Mouse (Mus musculus): ENCODE data around the gene Tlr9.
A peak's percentile ranks its signal among the peaks of the same experiment; 100 is the strongest.

The Tlr9 gene

DNA sequence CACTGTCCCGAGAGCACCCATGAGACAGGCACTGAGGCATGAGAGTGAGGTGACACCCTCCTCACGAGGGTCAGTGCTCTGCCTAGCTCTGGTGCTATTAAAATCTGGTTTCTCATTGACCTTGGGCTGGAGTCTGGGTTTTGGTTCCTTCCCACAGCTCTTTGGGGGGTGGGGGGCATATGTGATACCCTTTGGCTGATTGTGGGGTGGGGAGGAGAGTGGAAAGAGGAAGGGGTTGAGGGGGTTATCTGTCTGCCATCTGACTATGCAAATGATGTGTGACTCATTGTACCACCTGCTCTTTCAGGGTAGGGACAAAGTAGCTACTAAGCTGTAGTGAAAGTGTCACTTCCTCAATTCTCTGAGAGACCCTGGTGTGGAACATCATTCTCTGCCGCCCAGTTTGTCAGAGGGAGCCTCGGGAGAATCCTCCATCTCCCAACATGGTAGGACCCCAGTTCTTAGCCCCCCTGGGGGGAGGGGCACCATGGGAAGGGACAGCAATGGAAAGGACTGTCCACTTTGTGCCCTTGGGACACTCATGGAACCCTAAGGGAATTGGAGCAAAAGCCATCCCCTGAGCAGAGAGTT, at the start of gene Tlr9:
Tlr9 (plus strand) TSS at position 338 of the 591 bp plus-strand sequence.
- no peak for DNase-seq (ENCODE audit: low spot score in 2 of 2)

DNA sequence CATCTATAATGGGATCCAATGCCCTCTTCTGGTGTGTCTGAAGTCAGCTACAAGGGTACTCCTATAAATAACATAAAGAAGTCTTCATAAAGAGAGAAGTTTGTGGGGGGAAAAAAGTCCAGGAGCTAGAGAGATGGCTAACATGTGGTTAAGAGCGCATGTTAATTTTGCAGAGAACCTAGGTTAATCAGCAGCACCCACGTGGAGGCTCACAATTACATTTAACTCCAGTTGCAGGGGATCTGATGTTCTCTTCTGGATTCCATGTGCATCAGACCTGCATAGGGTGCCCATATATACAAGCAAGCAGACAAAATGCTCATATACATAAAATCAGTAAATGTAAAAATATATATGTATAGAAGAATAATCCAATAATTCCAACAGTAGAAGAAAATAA, 49.0 kb upstream of the Tlr9 start:
- no peak for DNase-seq (ENCODE audit: low spot score in 2 of 2)

DNA sequence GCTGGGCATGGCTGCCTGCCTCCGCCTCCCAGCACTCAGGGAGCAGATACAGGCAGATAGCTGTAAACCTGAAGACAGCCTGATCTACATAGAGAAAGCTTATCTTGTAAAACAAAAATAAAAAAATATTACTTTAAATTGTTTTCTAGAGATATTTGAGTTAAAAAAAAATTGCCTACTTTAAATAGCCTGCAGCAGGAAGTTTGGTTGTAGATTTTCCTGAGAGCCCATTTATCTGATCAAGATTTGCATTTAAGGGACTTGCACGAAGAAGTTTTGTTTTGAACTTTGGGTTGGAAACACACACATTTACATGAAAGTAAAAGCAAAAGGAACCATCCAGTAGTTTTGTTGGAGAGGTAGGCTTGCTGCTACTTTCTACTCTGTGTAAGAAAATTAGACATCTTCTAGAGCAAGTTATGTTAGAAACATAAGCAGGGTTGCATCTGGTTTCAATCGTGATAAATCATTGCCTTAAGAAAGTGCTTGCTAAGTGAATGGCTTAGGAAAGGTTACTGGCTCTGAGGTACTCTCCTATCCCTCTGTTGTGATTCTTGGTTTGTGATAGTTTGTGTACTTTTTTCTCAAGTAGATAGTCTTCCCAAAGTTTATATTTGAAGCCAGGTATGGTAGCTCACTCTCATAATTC, 46.7 kb upstream of the Tlr9 start:
- DNase-seq (ENCODE audit: low spot score in 2 of 2) = no peak

DNA sequence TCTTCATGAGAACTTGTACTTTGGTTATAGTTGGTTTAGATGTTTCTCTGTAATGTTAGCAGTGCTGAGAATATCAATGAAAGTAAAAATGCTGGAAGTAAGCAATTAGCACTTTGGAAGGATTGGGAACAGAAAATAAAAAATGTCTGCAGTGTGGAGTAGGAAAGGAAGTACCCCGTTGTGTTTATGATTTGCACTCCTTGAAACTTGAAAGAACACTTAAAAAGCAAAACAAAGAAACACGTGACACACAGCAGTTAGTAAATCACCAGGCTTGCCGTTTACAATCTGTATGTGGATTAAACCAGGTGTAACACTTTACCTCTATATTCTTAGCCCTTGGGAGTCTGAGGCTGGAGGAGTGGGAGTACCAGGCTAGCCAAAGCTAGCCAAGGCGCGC, 45.6 kb upstream of the Tlr9 start:
- DNase-seq (ENCODE audit: low spot score in 2 of 2) = no peak

DNA sequence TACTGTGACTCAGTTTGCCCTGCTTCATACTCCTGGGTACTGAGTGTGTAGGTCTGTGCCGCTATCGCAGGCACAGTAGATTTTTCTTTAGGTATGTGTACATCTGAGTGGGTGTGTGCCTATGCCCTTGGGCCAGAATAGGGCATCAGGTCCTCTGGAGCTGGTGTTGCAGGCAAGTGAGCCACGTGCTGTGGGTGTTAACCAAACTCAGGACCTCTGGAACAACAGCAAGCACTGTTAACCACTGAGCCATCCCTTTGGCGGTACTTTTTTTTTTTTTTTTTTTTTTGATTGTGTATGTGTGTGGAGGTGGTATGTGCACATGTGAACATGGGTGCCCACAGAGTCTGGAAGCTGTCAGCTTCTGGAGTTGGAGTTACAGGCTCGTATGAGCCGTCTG, 44.6 kb upstream of the Tlr9 start:
- no peak for DNase-seq (ENCODE audit: low spot score in 2 of 2)

DNA sequence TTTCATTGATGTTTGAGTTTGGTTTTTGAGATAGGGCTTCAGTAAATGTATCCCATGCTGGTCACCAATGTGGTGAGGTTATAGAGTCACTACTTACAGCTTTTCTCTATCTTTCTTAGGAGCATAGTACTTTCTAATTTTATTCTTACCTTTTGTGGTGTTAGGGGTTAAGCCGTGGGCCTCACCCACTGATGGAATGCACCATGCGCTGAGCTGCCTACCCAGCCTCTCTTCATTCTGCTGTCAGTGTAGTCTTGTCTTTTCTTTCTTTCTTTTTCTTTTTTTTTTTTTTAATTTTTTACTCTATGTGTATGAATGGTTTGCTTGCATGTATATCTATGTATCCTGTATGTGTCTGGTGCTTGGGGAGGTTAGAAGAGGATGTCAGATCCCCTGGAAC, 42.9 kb upstream of the Tlr9 start:
- DNase-seq (ENCODE audit: low spot score in 2 of 2) = no peak

DNA sequence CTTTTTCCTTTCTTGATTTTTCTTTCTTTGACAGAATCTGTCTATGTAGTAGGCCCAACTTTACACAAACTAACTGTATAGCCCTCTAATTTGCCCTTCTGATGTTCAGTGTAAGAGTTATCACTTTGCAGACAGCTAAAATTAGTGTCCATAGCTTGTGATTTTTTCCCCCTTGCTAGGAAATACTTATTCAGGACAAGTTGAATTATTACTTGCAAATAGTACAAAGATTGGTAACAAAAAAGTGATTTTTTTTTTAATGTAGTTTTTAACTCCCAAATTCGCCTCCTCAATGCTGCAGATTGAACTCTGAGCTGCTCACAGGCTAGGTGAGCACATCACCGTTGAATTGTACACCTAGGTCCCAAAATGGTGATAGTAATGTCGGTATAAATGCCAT, 42.4 kb upstream of the Tlr9 start:
- no peak for DNase-seq (ENCODE audit: low spot score in 2 of 2)

DNA sequence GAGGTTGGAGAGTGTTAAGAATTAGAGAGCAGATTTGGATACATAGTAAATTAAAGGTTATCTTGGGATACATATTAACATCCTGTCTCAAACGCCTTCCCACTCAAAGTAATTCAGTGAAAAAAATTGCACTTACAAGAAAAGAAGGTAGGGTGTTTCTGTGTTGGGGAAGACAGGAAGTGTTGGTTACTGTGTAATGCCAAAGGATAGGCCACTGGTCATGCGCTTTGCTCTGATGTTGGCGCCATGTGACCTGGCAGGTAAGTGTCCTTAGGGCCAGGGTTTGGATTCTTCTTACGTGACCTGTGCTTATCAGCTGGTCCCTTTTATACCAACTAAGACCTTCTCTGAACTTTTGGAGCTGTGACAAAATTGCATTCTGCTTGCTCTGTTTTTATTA, 40.3 kb upstream of the Tlr9 start:
- no peak for DNase-seq (ENCODE audit: low spot score in 2 of 2)

DNA sequence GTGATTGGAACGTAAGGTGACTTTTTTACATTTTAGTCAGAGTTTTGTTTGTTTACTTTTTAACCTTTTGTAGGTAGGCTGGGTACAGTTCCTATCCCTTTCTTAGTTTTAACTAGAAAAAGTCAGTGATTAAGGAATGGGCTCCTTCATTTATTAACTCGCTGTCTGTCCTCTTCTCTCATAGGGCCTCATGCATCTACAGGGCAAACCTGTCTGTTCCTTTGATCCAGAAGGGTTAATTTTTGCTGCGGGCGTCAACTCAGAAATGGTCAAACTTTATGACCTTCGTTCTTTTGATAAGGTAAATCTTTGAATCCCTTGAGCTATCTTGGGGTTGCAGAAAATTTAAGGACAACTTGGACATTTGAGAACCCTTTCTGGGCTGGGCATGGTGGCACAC, 38.4 kb upstream of the Tlr9 start:
- DNase-seq (ENCODE audit: low spot score in 2 of 2) = no peak

DNA sequence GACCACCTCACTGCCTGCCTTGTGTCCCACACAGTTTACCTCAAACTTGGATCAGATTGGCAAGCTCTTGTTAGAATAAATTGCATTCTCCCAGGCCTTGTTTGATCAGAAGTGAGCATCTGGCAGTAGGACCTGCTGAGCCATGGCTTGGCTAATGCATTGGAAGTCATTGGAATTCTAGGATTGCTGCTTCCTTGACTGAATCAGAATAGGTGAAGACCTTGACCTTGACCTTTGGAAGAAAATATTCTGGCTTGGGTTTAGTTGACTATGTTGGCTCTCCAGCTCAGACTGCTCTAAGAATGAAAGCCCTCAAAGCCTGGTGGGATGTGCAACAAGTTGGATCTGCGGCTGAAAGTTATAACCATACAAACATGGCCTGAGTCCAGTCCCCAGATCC, 31.0 kb upstream of the Tlr9 start:
- no peak for DNase-seq (ENCODE audit: low spot score in 2 of 2)

DNA sequence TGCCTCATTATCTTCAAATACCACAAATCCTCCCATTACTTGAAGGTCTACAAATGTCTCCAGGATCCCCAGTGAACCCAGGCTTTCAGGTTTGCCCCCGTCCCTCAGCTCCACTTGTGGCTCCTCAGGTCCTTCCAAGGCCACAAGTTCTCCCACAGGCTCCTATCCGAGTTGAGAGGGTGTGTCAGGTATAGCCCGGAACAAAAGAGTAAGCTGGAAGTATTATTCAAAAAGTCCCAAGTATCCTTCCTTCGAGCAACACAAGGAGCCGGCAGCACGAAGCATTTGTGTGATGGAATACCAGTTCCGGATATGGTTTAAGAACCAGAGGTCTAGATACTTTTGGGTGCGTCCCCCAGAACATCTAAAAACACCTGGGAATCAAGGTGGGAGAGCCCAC, 30.4 kb upstream of the Tlr9 start:
- DNase-seq (ENCODE audit: low spot score in 2 of 2) = no peak

DNA sequence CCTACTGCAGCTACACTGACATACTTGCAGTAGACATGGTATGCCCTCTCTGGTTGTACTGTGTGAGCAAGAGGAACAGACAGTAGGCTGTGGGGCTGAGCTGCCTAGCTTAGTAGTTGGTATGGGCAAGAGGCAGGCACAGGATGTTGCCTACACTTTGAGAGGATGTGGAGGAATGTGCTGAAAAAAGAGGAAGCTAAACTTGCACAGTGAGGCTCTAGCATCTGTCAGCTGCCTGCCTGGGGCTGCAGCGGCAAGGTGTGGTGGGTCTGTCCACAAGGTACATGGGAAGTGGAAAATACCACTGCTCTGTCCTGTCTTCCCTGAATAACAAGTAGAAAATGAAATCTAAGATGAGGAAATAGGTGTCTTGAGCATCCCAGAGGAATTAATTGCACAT, 29.4 kb upstream of the Tlr9 start:
- no peak for DNase-seq (ENCODE audit: low spot score in 2 of 2)

DNA sequence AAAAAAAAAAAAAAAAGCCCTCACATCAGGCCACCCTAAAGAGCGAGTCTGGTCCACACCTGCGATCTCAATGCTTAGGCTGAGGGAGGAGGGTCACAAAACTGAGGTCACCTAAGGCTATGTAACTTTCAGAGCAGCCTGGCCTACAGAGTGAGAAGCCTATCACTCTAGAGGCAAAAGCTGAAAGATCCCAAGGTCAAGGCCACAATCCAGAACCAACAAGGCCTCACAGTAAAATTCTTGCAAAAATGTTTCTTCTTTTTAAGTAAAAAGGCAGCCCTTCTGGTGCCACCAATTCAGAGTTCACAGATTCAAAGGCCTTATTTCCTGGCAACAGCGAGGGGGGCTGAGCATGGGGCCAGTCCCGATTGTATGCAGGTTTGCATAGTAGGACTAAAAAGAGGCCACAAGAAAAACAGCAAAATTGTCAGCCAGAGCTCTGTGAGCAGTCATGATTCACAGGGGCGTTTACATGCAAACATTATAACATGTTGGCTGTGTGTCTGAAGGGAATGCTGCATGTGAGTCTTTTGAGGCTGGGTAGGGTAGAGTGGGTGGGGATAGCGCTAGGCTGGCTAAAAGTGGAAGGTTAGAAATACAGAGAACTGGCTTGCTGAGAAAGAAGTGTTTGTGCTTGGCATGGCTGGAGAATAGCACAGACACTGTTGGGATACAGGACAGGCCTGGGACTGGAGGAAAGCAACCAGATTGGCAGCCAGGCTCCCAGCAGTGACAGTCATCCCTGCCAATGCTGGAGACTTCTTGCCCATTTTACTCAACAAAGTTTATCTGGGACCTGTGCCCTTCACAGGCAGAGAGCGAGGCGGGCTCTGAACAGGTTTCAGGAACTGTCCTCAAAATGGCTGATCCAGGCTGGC, 28.2 kb upstream of the Tlr9 start:
- DNase-seq (ENCODE audit: low spot score in 2 of 2) = no peak

DNA sequence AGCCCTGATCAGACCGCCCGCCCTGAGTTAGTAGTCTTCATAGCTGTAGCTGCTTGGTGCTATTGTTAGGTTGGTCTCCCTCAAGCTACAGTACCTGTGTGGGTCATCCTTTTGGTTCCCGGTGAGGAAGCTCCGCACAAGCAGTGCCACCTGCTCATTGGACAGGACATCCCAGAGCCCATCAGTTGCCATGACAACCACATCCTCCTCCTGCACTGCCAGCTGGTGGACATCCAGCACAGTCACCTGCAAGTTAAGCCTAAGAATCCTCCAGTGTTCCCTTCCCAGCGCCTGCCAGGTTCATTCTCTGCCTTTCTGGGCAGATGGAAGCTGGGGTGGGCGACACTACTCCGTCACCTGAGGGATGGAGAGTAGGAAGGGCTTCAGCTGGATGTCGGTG, 26.7 kb upstream of the Tlr9 start:
- no peak for DNase-seq (ENCODE audit: low spot score in 2 of 2)

DNA sequence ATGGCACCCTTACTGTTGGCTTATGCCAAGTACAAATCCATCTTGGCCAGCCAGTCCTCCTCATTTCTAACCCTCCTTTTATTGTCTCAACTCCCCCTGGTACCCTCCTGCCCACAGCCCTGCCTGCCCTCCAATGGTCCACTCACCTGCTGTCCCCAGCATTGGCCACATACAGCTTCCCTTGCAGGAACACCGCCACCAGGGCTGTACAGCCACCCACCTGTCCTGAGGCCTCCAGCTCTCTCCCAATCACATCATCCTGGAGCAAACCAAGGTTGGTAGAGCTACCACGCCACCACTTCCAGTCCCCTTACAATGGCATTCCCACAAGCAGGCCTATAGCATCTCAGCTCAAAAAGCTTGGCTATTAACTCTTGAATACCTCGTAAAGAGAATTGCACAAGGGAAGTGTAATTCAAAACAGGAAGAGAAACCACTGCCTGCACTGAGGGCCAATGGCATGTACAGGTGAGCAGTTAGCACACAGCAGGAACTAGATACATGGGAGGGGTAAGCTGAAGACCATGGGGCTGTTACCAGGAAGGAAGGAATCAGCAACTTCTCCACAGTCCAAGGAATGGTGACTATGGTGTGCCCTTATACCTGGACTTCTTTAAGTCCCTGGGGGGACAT, 25.2 kb upstream of the Tlr9 start:
- no peak for DNase-seq (ENCODE audit: low spot score in 2 of 2)

DNA sequence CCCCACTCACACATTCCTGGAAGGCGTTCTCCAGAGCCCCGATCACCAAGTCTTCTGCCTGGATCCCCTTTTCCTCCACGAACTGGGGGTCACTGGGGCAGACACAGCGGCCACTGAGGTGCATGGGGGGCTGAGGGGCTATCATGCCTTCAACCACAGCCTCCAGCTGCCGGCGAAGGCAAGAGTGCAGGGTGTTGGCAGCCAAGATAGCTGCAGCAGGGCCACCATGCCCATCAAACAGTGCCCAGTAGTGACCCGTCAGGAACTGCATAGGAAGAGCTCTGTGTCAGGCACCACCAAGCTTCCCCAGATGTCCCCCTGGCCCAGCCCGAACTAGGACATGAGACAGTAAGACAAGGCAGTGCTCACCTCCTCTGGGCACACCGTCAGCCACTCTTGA, 24.7 kb upstream of the Tlr9 start:
- DNase-seq (ENCODE audit: low spot score in 2 of 2) = no peak

DNA sequence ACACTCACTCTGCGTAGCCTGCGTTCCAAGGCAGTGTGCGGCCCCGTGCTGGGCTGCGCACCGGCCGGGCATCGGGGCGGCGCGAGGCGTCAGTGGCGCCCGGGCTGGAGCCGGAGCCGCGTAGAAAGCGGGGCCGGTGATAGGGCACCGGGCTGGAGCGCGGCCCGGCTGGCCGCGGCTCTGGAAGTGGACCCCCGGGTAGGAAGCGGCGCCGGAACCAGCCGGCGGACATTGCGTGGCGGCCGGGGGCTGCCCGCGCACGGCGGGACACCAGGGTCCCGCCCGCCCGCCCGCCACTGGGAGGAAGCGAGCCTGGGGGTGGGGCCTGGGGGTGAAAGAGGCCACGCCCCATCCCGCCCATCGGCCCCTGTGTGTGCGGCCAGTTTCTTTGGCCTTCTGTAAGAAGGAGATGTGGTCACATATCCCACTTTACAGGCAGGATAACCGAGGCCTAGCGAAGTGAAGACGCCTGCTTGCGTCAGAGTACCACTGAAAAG, 23.4 kb upstream of the Tlr9 start:
- DNase-seq (ENCODE audit: low spot score in 2 of 2) = no peak

DNA sequence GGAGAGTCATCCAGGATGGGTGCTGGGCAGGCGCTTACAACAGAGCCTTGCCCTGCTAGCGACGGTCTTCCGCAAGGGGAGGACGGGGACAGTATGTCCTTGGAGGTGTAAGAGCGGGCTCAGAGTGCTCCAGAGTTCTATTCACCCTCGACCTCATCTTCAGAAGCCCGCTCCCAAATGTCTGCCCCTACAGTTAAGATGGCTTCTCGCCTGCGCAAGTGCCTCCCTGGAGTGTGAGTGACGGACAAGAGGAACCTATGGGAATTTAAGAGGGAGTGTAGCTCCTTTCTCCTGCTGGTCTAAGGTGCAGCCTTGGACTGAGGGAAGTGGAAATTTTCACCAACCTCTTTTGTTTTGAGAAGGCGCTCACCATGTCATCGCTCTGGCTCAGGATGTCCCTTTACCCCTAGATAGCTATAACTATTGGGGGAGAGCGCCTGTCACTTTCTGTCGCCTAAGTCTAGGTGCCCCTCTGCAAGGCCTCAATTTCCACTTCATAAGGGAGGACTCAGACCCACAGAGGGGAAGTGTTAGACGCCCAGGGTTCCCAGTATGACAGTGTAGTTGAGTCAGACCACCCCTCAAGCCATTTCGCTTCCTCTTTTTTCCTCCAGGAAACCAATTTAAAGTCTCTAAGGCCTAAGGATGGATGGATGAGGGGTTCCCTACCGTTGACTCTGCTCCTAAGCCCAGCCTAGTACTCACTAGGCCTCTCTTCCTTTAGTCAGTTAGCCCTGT, 22.7 kb upstream of the Tlr9 start, which contains the start of gene Ppm1m:
Ppm1m (minus strand) TSS at position 212 of the 738 bp plus-strand sequence.
- no peak for DNase-seq (ENCODE audit: low spot score in 2 of 2)

DNA sequence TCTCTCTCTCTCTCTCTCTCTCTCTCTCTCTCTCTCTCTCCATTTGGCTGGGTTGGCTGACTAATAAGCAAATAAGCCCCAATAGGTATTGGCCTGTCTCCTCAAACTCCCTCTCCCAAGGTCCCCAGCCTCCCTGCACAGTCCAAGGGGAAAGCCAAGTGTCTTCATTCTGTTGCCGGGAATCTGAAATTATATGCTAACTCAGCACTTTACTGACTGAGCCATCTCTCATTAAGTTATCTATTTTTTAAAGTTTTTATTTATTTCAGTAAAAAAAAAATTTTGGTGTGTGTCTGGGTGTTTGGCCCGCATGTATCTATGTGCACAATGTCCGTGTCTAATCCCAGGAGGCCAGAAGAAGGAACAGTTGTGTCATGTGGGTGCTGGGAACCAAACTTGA, 20.5 kb upstream of the Tlr9 start:
- no peak for DNase-seq (ENCODE audit: low spot score in 2 of 2)

DNA sequence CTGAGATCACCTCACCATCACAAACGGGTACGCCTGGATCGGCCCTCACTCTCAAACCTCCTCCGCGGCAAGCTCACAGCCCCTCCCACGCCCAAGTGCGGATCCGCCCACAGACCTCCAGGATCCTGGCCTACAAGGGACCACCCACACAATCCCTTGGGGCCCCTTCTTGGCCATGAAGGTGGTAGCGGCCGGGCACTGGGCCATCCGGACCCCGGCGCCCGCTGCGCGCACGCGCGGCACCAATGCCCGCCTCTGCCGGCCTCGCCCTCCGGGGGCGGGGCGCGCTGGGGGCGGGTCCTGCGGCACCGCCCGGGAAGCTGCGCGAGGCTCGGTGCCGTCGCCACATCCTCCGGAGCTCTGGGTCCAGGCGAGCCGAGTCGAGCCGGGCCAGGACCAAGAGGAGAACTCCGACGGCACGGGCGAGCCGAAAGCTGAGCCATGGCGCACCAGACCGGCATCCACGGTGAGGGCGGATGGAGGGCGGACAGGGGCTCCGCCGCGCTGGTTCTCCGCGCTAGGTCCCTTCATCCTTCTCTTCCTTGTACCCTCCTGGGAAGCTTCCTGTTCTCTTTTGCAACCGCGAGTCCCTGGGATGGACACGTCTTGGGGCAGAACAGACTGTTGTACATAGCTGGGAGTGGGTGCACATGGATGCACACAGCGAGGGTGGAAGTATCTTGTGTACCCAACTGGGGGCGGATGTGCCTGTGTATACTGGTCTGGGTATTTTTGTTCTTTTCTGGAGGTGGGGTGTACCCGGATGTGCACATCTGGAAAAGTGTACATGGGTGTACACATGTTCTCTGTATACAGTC, 19.4 kb upstream of the Tlr9 start, which contains the start of gene Twf2:
Twf2 (plus strand) TSS at position 290 of the 818 bp plus-strand sequence.
- DNase-seq (ENCODE audit: low spot score in 2 of 2) = peak; percentile 70 to 81

All from frontal cortex, postnatal 25 days (tissue).